Mouse (Mus musculus) forebrain, postnatal 0 days (tissue): ENCODE data around the gene Sik3. TPM values are rescaled to one million over a fixed set of nuclear protein-coding genes. Genes with fewer than 3 reads are reported as not detected.

Experiments
- ATAC-seq: fragments of 200-750 bp; cut with Nextera tagmentation; 2 replicates; pipeline ENCODE4 v1.8.0; 2017; ENCODE audit warnings: mild to moderate bottlenecking, moderate library complexity
- DNase-seq: peaks from one replicate; pipeline ENCODE4 v3.0.0-alpha.2; 2015
- H3K27ac ChIP-seq: fragments of 300-500 bp; sonication (generic); 2 replicates; pipeline ENCODE4 v1.5.1; 2014; ENCODE audit warnings: low read depth, mild to moderate bottlenecking, antibody characterized with exemption, low read length, moderate library complexity, mixed read lengths
- H3K27me3 ChIP-seq: fragments of 300-500 bp; sonication (generic); 2 replicates; pipeline ENCODE4 v1.6.1; 2014; ENCODE audit warnings: mild to moderate bottlenecking, low read length, mixed read lengths; ENCODE audit not compliant: insufficient read depth
- H3K36me3 ChIP-seq: fragments of 300-500 bp; sonication (generic); 2 replicates; pipeline ENCODE4 v1.6.1; 2014; ENCODE audit warnings: mild to moderate bottlenecking, moderate library complexity; ENCODE audit not compliant: insufficient read depth
- H3K4me1 ChIP-seq: fragments of 300-500 bp; sonication (generic); 2 replicates; pipeline ENCODE4 v1.6.1; 2014; ENCODE audit warnings: antibody characterized with exemption; ENCODE audit not compliant: insufficient read depth
- H3K4me2 ChIP-seq: fragments of 300-500 bp; sonication (generic); 2 replicates; pipeline ENCODE4 v1.6.1; 2014; ENCODE audit warnings: low read depth, mild to moderate bottlenecking, moderate library complexity
- H3K4me3 ChIP-seq: fragments of 300-500 bp; sonication (generic); 2 replicates; pipeline ENCODE4 v1.5.1; 2014; ENCODE audit warnings: low read depth, low read length, mixed read lengths
- H3K9ac ChIP-seq: fragments of 300-500 bp; sonication (generic); 2 replicates; pipeline ENCODE4 v1.6.1; 2014; ENCODE audit warnings: mild to moderate bottlenecking
- H3K9me3 ChIP-seq: fragments of 300-500 bp; sonication (generic); 2 replicates; pipeline ENCODE4 v1.6.1; 2016; ENCODE audit warnings: low read length
- CTCF ChIP-seq: sonication (generic); IDR thresholded peaks from 2 replicates; pipeline ENCODE4 v1.5.1; 2016; ENCODE audit warnings: antibody characterized with exemption, control low read depth, low read depth
- WGBS: fragments of 180-500 bp; shearing (Covaris S2); extraction: QIAGEN DNeasy Blood & Tissue Kit; methylation state at CpG from one replicate; pipeline ENCODE4 v1.1.7; 2014; 5-methylcytosine and 5-hydroxymethylcytosine counted together
- polyA plus RNA-seq: library from polyadenylated mRNA; unstranded; fragments of >200 nt; fragmentation: Nextera tagmentation; extraction: Ambion mirVana; gene quantifications from 2 replicates; pipeline ENCODE4 v1.2.1, GENCODE M21; 2015
- total RNA-seq: library from RNA; depleted of rRNA; stranded (reverse); fragments of >200 nt; gene quantifications from 2 replicates; pipeline ENCODE4 v1.2.3, GENCODE M21; 2014

Gene Sik3
- total and polyA plus RNA-seq, 2 experiments from 2014 or later, result 9.3 to 27.9 TPM

DNA sequence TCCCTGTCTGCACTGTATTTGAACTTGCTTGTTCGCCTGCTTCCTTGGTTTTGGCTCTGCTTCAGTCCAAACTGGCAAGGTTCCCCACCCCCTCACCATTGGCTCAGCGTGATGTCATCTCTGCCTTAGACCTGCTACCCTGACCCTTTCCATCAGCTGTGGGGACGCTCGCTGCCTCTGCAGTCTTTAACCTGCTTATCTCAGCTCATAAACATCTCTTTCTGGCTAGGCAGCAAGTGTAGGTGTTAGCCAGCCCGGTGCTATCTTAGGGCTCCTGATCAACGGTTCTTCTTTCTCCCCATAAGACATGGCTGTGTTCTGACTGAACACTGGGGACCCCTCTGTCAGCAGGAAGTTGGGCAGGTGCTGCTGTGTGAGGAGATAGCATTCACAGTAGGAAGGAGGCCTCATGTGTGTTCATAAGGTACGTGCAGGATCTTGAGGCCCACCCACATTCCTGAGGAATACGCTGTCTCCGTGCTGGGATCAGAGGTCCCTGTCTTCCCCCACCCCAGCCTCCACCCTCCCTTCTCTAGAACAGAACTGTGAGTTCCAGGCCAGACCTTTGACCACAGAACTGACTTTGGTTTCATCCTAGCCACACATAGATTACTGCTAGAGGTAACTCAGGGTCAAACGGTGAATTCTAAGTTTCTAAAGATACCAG lies 194.3 kb downstream of the Sik3 start:
- Histone ChIP-seq H3K4me1 (no peaks in the 10 kb centered on the region), H3K36me3 (peaks cover 58% of the 10 kb centered on the region), H3K27ac (no peak overlapping the region), H3K9me3 (no peaks in the 10 kb centered on the region), H3K4me3 (no peak overlapping the region), H3K9ac (no peak overlapping the region), H3K27me3 (no peaks in the 10 kb centered on the region), H3K4me2 (no peak overlapping the region)
- TF ChIP-seq CTCF, result no peak
- no peak for DNase-seq
- ATAC-seq, result no peak
- 83% methylated on average over 10 of the region's 10 CpGs for WGBS

GRCm38 (mm10) chr9:46207501-46207869 lies 194.9 kb downstream of the Sik3 start:
- H3K36me3 ChIP-seq, result peaks cover 60% of the 10 kb centered on the region
- no peak for TF ChIP-seq CTCF
- WGBS, result 91% methylated on average over 6 of the region's 6 CpGs

GRCm38 (mm10) chr9:46208401-46208974 lies 195.9 kb downstream of the Sik3 start:
- Histone ChIP-seq H3K36me3 (peaks cover 60% of the 10 kb centered on the region), H3K4me3 (no peak overlapping the region), H3K4me1 (no peaks in the 10 kb centered on the region), H3K27me3 (no peaks in the 10 kb centered on the region), H3K4me2 (no peak overlapping the region), H3K9me3 (no peaks in the 10 kb centered on the region), H3K9ac (no peak overlapping the region), H3K27ac (no peak overlapping the region)
- TF ChIP-seq CTCF, result no peak
- ATAC-seq (no peak), DNase-seq (no peak)
- 90% methylated on average over 13 of the region's 13 CpGs for WGBS

More at GRCm38 (mm10) chr9:46207501-46207869, 194.9 kb downstream of the Sik3 start:
- ATAC-seq, result no peak
- Histone ChIP-seq H3K9me3 (no peaks in the 10 kb centered on the region), H3K27ac (no peak overlapping the region), H3K27me3 (no peaks in the 10 kb centered on the region), H3K4me3 (no peak overlapping the region), H3K4me2 (no peak overlapping the region), H3K9ac (no peak overlapping the region), H3K4me1 (no peaks in the 10 kb centered on the region)
- no peak for DNase-seq

GRCm38 (mm10) chr9:46210473-46210872 lies 197.9 kb downstream of the Sik3 start:
- Histone ChIP-seq H3K27ac (no peak overlapping the region), H3K4me3 (no peak overlapping the region), H3K36me3 (peaks cover 45% of the 10 kb centered on the region), H3K9ac (no peak overlapping the region), H3K4me2 (no peak overlapping the region), H3K9me3 (no peaks in the 10 kb centered on the region), H3K27me3 (no peaks in the 10 kb centered on the region), H3K4me1 (no peaks in the 10 kb centered on the region)
- no peak for TF ChIP-seq CTCF
- WGBS, result 93% methylated on average over 12 of the region's 12 CpGs
- DNase-seq (no peak), ATAC-seq (no peak)

- 92% methylated on average over 4 of the region's 4 CpGs for WGBS
- Histone ChIP-seq H3K27me3 (no peaks in the 10 kb centered on the region), H3K4me3 (no peak overlapping the region), H3K4me1 (no peaks in the 10 kb centered on the region), H3K36me3 (peaks cover 24% of the 10 kb centered on the region), H3K9me3 (no peaks in the 10 kb centered on the region), H3K27ac (no peak overlapping the region), H3K9ac (no peak overlapping the region), H3K4me2 (no peak overlapping the region)
- DNase-seq (no peak), ATAC-seq (no peak)
- TF ChIP-seq CTCF, result no peak
Measured at GRCm38 (mm10) chr9:46214276-46214675, 201.7 kb downstream of the Sik3 start.

DNA sequence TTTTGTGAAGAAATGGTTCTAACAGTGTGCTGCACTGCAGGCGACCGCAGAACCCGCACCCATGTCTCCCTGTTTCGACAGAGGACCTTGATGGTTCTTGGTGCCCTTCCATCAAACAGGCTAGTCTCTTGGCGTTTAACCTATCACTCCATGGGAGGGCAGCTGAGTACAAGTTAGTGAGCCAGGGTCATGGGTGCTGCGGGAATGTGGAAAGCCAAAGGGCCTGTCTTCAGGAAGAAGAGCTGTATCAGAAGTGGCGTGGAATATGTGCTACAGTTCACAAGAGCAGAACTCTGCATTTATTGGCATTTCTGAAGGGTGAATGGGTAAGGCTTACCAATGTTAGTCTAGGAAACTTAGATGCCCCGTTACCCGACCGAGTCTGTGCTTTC lies 202.3 kb downstream of the Sik3 start:
- no peaks in the 10 kb centered on the region for H3K27me3 ChIP-seq
- H3K4me1 ChIP-seq, result no peaks in the 10 kb centered on the region
- no peak for ATAC-seq
- DNase-seq, result no peak
- no peak overlapping the region for H3K4me3 ChIP-seq
- no peaks in the 10 kb centered on the region for H3K9me3 ChIP-seq
- WGBS, result 95% methylated on average over 10 of the region's 10 CpGs
- H3K27ac ChIP-seq, result no peak overlapping the region
- H3K9ac ChIP-seq, result no peak overlapping the region
- peaks cover 22% of the 10 kb centered on the region for H3K36me3 ChIP-seq
- TF ChIP-seq CTCF, result no peak
- H3K4me2 ChIP-seq, result no peak overlapping the region
